Mouse (Mus musculus) gastrocnemius, postnatal 4 days (tissue): ENCODE data around the gene Sgsm3. TPM values are rescaled to one million over a fixed set of nuclear protein-coding genes. Genes with fewer than 3 reads are reported as not detected.
A peak's percentile ranks its signal among the peaks of the same experiment; 100 is the strongest.

Experiments
- DNase-seq, 2 experiments: peaks; one replicate each; pipeline ENCODE4 v3.0.0; 2021 to 2022; ENCODE audit warnings: low spot score in 2 of 2, mixed read lengths in 2 of 2
- total RNA-seq, 2 experiments: library from RNA; stranded (reverse); gene quantifications; 2 replicates each; pipeline ENCODE4 v1.2.3; 2021

Gene Sgsm3
- total RNA-seq, 2 experiments from 2014 or later: 12.8 to 15.0 TPM

DNA sequence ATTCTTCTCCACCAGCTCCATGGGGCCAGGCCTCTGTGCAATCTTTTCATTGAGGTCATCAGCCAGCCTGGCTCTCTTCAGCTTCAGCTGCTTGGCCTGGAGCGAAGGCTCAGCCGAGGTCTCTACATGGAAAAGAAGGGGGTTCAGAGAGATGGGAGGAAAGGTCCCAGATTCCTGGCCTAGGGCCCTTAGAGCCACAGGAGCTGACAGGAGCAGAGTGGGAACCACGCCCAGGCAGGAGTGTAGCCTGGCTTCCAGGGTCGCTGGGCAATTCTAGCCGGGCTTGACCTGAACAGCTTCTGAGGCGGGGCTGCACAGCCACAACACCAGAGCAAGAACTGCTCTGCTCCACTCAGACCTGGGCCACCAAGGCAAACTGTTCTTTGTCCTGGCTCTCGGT, 44.9 kb downstream of the Sgsm3 start:
- DNase-seq: no peak

GRCm38 (mm10) chr15:81023842-81024241, 46.3 kb downstream of the Sgsm3 start:
- DNase-seq: no peak

DNA sequence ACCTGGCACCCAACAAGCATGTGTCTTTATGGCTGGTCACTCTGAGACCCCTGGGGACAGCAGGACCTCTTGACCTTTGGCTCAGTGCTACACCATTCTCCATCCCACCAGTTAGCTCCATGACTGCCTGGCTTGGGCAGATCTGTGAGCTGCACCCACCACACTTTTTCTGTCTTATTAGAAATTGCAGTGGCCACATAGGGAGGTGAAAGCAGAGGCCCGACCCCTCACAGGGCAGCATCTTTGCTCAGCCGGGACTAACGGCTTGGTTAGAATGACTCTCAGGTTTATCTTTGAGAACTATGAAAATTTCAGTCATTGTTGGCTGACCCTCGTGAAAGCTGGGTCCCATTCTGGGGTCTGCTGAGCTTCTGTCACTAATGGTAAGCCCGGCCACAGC, 49.3 kb downstream of the Sgsm3 start:
- no peak for DNase-seq

DNA sequence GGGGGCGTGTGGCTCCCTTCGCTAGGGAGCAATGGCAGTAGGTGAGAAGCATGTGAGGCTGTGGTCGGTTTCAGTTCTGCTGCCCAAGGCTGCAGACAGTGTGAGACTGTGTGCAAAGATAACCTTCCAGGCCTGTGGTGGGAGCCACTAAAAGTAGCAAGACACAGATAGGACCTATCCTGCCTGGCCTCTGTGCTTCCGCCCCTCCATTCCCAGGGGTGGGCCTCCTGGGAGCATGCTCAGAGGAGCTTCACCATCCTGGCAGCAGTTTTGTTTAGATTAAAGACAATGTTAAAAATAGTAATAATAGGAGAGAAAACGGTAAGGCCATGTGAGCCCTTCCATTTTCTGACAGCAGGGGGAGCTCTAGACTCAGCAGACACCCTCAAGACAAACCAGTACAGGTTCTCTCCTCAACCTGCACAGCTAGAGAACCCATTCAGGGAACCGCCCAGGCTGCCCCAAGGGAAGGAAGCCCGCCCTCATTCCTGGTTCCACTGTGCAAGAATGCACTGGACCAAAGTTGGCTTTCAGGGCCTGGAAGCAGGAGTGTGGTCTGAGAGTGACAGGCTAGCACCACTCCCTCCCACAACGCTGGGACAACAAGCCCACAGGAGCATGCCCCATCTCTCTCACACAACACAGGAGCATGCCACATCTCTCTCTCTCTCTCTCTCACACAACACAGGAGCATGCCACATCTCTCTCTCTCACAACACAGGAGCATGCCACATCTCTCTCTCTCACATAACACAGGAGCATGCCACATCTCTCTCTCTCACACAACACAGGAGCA, 50.0 kb downstream of the Sgsm3 start:
- DNase-seq: peak; percentile 57 to 74

DNA sequence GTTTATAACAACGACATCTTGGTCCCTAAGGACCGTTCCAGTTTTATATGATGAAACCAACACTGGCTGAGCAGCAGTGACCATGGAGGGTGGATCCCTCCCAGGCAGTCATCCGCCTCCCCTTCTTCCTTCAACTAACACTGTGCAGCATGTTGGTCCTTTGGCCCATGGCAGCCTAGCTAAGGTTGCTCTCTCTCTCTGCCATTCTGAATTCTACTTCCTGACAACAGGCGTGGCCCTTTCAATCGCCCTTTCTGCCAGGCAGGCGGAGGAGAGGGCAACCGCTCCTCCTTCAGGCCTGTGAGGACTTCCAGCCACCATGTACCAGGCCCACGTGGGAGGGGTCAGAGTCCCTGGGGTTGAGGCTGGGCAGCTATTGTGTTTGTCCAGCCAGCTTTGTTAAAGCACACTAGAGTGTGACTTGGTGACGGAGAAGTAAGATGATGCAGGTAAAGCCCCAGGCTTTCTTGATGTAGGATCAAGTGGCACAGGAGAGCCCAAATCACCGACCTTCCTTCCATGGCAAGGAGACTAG, 53.4 kb downstream of the Sgsm3 start:
- DNase-seq: no peak

GRCm38 (mm10) chr15:81031611-81032010, 54.0 kb downstream of the Sgsm3 start:
- peak in 1 of 2 experiments; percentile 51 for DNase-seq

DNA sequence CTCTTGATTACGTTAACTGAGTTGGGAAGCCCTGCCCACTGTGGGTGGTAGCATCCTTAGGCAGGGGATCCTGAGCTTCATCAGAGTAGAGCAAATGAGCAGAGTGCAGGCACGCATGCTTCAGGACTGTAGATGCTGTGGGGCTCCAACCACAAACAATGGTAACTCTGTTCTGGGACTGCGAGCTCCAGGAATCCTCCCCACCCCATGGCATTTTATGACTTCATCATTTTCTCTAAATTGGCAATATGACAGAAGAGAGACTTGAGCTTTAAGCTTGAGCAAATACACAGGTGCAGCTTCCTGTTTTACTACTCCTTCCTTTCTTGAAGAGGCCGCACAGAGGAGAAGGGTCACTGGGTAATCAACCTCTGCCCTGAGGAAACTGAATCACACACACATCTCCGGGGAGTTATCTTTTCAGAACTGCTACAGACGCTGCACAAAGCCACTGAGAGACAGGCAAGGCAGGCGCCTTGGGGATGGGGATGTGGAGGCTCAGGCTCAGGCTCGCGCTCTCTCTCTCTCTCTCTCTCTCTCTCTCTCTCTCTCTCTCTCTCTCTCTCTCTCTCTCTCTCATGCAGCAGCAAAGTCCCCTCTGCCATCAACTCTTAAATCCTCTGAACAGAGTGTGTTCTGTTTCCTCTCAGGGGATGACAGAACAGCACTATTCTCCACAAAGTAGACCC, 55.5 kb downstream of the Sgsm3 start:
- no peak for DNase-seq

- no peak for DNase-seq
These were observed 56.6 kb downstream of the Sgsm3 start for GRCm38 (mm10) chr15:81034119-81034518.

GRCm38 (mm10) chr15:81035417-81036162, 58.0 kb downstream of the Sgsm3 start:
- DNase-seq: no peak

GRCm38 (mm10) chr15:81038419-81038818, 60.9 kb downstream of the Sgsm3 start:
- no peak for DNase-seq

GRCm38 (mm10) chr15:81041767-81042166, 64.2 kb downstream of the Sgsm3 start:
- no peak for DNase-seq

DNA sequence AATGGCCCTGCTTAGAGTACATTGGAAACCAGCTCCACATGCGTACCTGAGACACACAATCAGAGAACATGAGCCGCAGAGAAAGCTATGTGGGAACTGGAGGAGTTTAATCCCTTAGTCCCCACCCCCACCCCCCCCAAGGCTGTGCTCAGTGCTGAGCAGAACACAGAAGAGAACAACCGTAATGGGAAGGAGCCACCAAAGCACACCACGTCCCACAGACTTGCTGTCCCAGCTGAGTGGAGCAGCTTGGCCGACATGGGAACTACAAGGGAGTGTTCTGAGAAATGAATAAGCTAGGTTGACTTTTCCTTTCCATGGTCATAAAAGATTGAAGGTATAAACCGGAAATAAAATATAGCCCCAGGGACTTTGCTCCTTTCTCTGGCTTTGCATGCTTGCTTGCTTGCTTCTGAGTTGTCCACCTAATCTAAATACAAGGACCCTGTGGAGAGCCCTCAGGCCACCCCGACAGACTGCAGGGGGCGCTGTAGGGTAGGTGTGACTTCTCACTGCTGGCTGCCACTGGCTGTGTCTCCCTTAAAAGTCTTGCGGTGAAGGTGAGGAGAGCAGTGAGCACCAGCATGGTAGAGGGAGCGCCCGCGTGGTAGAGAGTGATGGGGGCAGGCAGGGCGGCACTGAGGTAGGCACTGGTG, 64.8 kb downstream of the Sgsm3 start:
- DNase-seq: peak in 1 of 2 experiments; percentile 54

- DNase-seq: no peak
These were observed 66.9 kb downstream of the Sgsm3 start for GRCm38 (mm10) chr15:81044446-81044845.

GRCm38 (mm10) chr15:81045336-81045735, 67.8 kb downstream of the Sgsm3 start:
- no peak for DNase-seq

GRCm38 (mm10) chr15:81046061-81046460, 68.5 kb downstream of the Sgsm3 start:
- no peak for DNase-seq

- DNase-seq: no peak
These were observed 69.9 kb downstream of the Sgsm3 start for GRCm38 (mm10) chr15:81047497-81047896.

DNA sequence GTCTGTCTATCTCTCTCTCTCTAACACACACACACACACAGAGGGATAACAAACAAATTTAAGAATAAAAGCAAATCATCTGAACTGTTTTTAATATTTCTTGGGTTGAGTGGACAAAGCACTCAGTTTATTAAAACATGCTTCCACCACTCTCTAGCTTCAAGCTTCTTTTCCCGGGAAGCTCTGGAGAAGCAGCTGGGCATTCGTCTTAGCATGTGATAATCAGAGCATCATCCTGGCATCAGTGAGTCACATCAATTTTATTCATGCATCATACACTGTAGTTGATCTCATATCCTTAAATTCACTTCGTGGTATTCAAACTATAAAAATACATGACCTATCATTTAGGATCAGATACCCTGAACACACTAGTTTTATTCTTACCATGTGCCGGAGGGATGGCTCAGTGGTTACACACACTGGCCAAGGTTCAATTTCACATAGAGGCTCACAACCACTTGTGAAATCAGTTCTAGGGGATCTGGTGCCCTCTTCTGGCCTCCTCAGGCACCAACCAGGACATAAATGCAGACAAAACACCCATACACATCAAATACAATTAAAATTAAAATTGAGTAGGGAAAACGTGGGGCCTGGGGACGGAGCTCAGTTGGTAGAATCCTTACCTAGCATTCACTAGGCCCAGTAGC, 72.0 kb downstream of the Sgsm3 start:
- DNase-seq: no peak

GRCm38 (mm10) chr15:81050488-81050887, 72.9 kb downstream of the Sgsm3 start:
- no peak for DNase-seq

DNA sequence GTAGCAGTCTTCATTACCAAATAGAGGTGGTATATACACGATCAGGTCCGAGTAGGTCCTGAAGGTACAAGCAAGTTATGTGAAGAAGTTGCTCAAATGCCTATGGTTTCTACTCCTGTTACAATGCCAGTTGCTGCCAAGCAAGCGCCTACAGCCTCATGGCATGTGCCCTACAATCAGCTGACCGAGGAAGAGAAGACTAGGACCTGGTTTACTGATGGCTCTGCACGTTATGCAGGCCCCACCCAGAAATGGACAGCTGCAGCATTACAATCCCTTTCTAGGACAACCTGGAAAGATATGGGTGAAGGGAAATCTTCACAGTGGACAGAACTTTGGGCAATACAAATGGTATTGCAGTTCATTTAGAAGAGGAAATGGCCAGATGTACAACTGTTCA, 74.9 kb downstream of the Sgsm3 start:
- DNase-seq: no peak

DNA sequence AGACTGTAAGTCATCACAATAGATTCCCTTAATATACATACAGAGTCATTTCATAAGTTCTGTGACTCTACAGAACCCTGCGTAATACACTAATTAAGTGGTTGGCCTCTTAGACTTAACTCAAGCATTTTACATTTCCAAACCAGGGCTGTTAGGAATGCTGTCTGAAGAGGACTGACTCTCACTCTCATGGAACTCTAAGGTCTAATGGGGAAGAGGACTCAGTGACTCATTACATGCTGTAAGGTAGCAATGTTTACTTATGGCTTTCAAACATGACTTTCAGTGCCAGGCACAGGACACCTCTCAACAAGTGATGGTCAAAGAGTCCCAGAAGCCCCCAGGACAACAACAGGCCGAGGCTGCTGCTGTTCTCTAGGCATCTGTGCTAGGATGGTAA, 77.9 kb downstream of the Sgsm3 start:
- no peak for DNase-seq

DNA sequence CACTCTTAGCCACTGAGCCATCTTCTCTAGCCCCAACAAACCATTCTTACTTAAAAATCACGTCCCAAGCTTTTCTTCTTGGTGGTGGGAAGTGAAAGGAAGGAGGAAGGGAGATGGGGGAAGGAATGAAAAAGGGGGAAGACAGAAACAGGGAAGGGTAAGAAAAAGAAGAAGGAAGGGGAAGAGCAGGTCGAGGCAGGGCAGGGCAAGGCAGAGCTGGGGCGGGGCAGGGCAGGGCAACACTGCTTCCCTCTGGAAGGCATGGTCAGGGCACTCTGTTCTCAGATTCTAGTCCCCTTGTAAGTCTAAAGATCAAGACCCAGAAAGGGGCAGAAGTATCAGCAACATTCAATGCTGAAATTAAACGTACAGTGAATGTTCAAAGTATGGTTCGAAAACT, 80.2 kb downstream of the Sgsm3 start:
- no peak for DNase-seq
